Mouse (Mus musculus): ENCODE measurements around the gene Atp10a. TPM values are rescaled to one million over a fixed set of nuclear protein-coding genes. Genes with fewer than 3 reads are reported as not detected.

Gene Atp10a
- total RNA-seq, 2 experiments from 2014 or later: 2.4 to 2.9 TPM

DNA sequence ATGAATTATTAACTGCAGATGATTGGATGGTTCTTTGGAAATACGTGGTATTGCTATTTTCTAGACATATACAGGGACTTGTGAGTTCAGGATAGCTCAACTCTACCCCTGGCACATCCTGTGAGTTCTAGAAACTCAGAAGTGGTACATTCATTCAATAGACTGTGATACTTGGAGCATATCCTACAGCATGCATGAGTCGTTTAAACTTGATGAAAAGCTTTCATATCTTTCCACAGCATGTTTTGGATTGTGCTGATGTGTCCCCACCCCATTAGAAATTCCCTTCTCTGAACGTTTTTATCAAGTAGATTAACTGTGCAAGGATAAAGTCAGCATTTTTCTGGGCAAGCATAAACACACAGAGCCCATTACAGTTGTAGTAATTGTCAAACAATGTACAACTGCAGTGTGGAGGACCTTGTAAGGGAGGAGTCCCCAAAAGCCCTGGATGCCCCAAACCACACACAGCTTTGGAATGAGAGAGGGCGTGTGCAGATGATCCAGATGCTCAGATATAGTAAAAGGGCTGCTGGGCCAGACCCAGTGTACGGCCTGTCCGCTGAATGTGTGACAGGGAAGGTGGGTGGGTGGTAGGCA, 35.1 kb downstream of the Atp10a start:
- DNase-seq: no peak

DNA sequence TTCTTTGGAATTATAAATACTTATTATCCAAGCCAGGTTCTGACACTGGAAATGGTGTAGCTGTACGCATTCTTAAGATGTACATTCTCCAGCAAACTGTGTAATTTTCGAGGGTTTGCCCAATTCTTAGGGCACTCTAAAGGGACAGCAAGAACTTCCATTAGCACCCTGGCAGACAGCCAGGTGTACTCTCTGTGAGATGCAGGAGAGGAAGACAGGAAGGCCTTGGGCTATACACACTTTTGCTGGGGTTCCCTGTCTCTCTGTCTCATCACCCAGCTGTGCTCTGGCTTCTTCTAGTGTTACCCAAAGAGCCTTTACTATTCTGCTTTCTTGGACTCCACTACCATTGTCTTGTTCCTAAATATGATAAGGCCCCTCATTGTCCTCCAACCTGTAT, 36.7 kb downstream of the Atp10a start:
- DNase-seq: no peak

DNA sequence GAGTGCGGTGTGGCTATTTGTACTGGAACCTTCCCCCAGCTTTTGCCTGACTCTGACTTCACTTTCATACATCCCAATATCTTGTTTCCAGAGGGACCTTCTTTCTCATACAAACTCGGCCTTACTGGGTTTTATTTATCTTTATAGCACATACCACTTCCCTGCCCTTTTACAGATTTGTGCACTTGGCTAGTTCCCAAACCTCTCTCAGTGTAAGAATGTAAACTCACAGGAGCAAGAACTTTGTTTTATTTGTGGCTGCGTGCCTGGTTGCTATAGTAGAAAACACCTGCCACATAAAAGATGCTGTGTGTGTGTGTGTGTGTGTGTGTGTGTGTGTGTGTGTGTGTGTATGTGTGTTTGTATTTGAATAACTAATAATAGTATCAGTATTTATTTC, 37.4 kb downstream of the Atp10a start:
- DNase-seq: no peak

DNA sequence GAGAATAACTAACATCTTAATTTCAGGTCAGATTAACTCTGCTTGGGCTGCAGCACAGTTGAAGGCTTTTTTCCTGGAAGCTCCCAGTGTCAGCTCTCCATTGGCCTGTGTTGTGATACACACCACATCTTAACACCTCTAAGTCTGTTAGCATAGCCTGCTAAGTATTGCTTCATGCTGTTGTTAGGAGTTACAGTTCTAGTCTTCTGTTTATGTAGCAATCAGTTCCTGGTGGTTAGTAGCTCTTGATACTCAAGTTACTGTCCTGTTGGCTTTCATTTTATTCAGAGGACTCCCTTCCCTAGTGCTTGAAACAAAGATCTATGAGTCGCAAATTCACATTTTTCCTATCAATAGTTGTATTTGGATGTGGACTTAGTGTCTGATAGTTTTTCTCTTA, 39.7 kb downstream of the Atp10a start:
- DNase-seq: no peak

DNA sequence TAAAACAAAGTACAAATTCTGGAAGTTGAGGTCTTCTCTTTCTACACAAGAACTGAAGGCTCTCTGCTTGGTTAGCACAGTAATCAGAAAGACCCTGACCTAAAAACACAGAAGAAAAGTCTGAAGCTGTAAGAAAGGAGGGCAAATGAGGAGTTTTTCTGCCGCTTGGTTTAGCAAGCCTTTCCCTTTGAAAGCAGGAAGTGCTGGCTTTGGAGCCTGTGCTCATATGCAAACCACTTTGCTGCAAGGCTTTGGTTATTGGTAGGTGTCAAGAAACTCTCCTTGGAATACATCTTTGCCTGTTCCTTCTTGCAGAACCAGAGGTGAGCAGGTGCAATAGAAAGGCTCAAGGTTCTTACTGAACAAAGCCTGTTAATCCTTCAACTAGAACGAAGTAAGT, 41.1 kb downstream of the Atp10a start:
- DNase-seq: no peak

DNA sequence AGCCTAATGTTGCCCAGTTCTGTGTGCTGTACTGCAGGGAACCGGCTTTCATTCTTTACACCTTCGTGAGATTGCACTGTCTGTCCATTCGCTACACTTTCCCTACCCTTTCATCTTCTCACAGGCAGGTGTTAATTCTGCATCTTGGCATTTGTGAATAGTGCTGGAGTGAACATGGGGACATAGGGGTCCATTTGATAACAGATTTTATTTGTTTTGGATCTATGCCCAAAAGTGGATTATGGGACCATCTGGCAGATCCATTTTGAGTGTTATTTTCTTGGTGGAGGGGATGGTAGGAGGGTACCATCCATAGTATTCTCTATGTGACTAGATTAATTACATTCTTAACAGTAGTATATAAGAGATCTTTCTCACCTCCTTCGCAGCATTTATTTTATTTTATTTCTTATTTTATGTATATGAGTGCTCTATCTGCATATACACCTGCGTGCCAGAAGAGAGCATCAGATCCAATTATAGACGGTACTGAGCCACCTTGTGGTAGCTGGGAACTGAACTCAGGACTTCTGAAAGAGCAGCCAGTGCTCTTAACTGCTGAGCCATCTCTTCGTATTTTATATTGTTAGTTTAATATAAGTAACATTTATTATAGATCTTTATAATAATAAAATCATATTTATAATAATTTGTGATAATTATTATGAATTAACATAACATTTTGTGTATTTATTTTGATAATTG, 42.9 kb downstream of the Atp10a start:
- DNase-seq: no peak

DNA sequence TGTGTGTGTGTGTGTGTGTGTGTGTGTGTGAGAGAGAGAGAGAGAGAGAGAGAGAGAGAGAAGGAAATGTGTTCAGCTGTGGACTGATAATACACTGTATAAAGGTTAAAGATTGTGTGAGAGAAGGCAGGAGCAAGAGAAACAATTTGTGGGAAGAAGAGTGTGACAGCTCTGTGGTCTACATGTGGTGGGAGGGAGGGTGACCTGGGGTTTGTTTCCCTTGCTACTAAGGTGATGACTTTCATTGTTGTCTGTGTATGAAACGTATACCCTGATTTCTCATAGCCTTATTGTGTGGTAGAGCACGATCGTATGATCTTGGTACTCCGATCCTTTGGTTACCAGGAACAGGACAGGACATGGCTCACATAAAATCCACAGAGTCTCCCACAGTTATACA, 45.3 kb downstream of the Atp10a start:
- no peak for DNase-seq

DNA sequence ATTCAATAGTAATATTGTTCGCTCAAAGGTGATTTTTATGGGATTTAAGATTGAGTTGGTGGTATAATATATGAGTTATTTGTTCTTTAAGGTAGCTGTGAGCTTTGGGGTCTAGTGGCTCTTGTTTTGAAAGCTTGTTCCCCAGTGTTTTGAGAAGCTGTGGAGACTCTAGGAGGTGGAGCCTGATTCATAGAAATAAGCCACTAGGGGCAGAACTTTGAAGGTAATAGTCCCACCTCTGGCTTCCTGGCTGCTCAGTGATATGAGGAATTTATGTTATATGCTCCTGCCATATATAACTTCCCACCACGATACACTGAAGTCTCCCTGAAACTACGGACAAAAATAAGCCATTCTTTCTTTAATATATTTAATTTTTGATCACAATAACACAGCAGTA, 49.2 kb downstream of the Atp10a start:
- DNase-seq: no peak

DNA sequence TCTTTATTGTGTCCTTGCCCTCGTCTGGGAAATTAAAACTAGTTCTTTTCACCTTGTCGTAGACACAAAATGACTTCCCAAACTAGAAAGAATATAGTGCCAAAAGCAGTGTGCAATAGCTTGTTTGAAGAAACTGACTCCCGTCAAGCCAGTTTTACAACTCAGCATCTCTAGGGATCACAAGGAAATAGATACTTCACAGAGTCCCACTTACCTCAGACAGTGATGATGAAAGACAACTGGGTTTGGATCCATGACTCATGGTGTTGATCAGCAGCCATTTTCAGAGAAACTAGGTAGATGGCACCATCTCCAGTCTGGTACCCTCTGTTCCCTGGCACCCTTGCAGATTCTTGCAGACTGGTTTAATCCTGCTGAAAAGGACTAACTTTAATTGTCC, 53.3 kb downstream of the Atp10a start:
- no peak for DNase-seq

DNA sequence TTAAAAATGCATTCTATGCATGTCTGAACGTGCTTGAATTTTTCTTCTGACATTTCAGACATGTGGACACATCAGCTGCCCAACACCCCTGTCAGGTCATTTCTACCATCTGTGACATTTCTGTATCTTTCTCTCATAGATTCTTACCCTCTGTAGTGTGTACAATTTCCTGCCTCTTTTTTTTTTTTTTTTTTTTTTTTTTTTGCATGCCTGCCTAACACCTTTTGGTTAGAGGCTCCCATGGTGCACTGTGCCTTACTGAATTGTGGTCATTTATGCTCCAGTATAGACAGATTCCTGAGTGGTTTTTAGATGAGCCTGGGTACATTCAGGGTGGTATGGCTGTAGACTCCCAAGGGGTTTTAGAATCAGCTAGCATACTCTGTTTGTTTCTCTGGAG, 54.3 kb downstream of the Atp10a start:
- DNase-seq: no peak

DNA sequence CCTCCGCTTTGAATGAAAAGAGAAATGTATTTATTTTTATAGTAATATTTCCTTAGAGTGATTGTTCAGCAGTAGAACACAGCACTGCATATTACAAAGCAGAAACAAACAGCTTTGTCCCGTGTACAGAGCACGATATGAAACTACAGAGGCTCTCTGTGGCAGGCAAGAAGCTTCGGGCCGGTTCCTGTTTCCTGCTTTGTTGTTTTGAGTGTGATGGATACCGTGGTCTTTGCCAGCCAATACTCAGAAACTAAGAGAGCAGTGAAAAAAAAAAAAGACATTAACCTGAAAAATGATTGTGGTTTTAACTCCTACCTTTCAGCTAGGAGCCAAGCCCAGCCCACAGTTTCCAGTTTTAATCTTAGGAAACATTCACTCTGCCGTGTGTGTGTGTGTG, 55.8 kb downstream of the Atp10a start:
- no peak for DNase-seq

DNA sequence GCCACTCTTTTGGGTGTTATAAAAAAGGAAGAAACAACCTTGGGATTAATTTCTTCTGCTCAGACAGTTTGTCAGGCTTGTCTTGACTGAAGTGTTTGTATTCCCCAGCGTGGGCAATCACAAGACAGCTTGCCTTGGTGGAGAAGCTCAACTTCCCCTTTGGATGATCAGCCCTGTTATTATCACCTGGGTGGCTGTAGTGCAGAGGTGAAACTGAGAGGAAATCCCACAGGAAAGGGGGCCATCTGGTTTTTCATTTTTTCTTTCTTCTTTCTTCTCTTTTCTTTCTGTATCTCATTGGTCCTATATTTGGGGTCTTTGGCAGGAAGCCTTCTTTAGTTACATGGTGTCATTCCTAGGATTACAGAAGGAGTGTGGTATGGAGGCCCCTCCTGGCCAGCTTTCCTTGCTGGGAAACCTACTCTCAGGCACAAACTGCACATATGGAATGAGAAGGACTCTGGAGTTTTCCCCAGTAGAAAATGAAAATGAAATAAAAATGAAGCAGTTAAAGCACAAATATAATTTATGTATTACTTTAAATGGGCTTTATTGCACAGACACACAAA, 59.7 kb downstream of the Atp10a start:
- DNase-seq: no peak

DNA sequence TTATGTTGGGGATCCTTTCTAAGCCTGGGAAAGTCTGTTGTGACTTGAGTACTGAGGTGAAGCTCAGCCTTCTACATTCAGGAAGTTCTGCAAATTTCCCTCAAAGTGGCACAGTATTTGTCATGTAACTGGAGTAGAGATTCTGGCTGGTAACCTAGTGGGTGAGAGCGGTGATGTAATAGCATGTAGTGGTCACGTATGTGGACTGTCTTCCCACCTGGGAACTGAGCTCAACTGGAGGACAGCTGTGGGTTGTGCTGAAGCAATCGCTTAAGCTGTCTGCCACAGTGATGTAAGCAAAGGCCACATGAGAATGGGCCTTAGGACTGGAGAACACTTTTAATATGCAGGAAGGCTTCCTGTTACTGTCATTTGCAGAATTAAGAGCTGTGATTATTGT, 60.7 kb downstream of the Atp10a start:
- DNase-seq: no peak

DNA sequence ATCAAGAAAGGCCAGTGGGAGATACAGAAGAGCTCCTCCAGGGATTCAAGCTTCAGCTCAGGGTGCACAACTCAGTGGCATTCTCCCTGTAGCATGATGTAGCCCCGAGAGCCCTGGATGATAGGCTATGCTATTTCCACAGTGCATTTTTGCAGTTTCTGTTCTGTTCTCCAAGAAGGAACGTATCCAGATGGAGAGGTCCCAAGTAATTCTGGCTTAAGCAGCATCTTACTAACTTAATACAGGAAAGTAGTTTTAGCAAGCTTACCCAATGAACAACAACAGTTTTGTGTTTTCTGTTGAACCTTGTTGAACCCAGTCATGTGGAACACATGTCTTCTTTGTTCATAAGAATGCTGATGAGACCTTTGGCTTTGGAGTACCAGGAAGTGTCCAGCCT, 62.6 kb downstream of the Atp10a start:
- DNase-seq: no peak

DNA sequence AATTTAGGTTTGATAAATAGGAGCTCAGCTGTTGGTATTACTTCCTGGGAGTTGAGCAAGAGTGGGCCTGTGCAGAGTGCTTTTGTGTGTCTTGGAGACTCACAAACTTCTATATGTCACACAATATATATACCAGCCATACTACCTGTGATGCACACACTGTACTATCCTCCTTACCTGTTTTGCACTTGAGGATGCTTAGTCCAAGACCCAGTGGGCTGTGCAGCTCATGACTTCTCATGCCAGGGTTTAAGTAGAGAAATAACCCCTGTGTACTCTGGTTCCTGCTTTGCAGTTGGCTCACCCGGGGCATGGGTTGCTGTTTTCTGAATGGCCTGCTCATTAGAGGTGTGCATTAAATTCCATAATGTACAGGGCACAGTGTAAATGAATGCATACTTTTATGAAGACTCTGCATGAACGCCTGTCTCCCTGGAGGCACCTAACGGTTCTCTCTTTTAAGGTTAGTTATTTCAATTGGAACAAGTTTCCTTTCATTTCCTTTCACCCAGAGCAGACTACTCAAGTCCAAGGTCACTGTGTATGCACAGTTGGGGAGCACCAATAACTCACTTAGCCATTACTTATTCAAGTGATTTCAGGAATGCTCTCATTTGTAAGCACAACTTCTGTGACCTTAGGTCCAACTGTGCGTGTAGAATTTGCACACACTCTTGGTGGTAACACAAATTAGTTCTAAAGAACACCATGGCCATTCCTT, 63.4 kb downstream of the Atp10a start:
- no peak for DNase-seq

DNA sequence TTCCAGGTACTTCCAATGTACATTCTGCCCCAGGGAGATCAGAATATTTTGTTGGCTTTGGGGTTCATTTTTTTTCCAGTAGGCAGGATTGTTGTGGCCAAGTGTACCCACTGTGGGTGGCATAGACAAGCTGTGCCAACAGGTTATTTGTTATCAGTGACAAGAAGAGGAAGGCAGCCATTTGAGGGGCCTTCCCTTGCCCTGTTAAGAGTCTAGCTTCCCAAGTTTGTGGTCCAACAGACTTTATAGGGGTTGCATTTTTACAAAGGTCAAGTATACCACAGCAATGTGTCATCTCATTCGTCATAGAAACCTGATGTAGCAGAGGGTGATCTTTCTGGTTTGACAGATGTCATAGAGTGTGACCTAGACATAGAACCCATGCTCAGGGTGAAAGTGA, 66.3 kb downstream of the Atp10a start:
- DNase-seq: no peak

DNA sequence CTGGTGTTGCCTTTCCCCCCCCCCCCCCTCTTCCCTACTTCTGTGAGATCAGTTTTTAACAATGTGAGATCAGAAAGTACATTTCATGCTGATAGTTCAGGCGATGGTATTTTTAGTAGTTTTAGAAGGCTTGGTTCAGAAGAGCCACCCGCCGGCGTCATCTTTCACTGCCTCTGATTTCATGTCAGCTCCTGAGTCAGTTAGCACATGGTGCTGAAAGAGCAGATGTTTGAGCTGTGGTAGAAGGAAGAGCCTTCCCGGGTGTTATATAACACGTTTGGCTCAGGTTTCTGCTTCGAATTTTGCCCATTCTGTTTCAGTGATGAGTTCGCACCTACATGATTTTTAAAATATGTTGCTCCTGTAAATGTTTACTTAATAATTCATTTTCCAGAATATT, 74.2 kb downstream of the Atp10a start:
- DNase-seq: no peak

DNA sequence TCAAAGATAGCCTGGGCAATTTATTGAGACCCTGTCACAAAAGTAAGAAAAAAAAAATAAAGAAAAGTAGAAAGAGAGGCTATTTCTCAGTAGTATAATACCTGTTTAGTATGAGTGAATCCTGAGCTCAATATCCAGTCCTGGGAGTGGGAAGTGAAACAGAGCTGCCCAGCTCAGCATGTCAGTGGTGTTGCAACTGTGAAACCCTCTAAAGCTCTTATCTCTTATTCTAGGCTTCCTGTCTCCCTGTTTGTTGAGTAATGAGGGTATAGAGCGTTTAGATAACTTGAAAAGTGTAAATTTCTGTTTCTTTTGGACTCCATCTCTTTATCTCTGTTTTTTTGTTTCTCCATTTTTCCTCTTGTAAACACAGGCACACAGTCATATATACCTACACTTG, 74.9 kb downstream of the Atp10a start:
- no peak for DNase-seq

DNA sequence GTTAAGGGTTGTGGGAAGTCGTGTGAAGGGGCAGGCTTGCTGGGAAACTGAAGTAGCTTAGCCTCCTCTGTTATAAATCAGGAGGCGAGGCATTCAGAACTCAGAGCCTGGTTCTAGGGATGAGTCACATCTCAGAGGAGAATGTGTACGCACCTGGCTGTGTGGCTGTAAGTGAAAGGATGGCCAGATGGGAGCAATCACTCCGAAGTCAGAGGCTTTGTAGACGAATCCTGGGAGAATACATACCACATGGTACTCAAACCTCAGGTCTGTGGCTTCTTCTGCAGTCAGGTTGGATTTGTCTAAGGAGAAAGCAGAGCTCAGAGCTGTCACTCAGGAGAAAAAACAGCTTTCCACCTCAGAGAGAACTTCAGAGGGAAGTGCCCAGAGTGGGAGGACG, 76.4 kb downstream of the Atp10a start:
- DNase-seq: no peak

DNA sequence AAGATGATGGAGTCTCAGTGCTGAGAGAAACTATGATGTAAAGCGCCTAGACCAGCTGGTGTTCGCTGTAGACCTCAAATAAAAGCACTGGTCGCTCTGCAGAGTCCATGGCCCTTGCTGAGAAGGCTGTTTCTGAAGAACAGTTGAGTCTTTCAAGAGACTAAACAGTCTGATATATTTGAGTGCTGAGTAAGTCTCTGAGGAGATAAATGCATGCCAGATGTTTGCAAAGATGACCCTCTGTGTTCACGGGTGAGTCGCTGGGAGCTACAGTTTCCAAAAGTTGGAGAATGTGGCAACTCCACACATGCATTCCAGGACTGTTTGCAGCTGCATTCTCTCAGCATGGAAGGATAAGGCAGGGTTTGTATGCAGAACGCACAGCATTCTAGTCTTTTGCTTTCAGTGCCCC, 77.5 kb downstream of the Atp10a start:
- DNase-seq: no peak

DNA sequence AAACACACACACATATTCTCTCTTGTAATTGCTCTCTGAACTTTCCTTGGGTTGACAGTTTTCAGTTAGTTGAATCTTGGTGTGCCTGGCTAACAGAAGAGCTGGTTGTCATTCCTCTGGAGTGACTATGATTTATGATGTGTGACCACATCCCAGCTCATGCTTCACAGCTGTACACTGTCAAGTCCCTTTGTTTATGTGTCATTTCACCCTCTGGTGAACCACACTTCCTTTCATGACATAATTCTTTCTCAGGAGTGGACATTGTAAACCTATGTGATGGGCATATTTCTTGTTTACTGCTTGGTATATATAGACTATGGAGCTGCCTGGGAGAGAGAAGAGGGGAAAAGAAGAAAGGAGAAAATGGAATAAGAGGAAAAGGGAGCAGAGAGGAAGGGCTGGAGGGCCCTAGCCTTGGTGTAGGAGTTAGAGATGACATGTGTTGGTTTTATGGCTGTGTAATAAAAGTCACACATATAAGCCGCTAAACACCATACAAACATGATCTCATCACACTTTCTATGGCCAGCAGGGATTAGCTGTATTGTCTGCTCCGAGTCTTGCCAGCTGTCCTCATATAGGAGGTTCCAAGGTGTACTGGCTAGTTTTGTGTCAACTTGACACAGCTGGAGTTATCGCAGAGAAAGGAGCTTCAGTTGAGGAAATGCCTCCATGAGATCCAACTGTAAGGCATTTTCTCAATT, 81.0 kb downstream of the Atp10a start:
- DNase-seq: no peak

DNA sequence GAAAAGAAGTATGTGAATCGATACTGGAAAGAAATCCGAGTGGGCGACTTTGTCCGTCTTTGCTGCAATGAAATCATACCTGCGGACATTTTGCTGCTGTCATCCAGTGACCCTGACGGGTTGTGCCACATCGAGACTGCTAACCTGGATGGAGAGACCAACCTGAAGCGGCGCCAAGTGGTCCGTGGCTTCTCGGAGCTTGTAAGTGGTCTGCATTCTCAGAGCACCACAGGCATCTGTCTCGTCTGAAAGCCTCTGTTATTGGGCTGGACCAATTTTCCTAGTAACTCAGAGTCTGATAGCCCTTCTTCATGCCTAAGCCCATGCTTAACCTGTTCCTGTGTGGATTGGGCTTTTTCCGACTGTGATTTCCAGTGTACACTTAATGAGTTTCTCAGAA, 84.2 kb downstream of the Atp10a start:
- DNase-seq: no peak

DNA sequence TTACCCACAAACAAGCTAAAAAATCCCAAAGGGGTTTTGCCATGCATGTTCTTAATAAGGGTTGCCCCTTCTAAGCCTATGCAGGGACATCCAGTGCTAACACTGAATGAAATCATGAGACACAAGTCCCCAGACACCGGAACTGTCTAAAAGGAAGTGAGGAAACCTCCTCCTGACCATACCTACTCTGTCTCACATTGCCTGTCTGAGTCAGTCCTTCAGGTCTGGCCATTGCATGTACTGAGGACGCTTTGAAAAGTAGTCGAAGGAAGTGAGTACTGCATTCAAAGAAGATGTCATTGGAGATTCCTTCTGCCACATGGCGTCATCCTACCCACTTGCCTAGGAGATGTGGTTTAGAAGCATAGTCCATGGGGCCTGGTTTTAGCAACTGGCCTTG, 84.9 kb downstream of the Atp10a start:
- no peak for DNase-seq

Data from heart, postnatal 4 days (tissue).